Mouse (Mus musculus) cortical plate, adult 2 months (tissue): ENCODE data around the gene Chst12. TPM values are rescaled to one million over a fixed set of nuclear protein-coding genes. Genes with fewer than 3 reads are reported as not detected.

ENCODE experiments used
- H3K27ac ChIP-seq: fragments of 200-500 bp; 2 replicates; pipeline ENCODE4 v1.5.1; 2012; ENCODE audit warnings: low read length, control low read depth, inconsistent platforms; ENCODE audit not compliant: insufficient read depth
- H3K4me1 ChIP-seq: fragments of 200-500 bp; 2 replicates; pipeline ENCODE4 v1.6.1; 2011; ENCODE audit warnings: low read length; ENCODE audit not compliant: control insufficient read depth, insufficient read depth
- H3K4me3 ChIP-seq: fragments of 200-500 bp; 2 replicates; pipeline ENCODE4 v1.5.1; 2011; ENCODE audit warnings: mild to moderate bottlenecking, low read length, control low read depth; ENCODE audit not compliant: insufficient read depth
- CTCF ChIP-seq: fragments of 200-500 bp; IDR thresholded peaks from 2 replicates; pipeline ENCODE4 v1.5.1; 2011; ENCODE audit warnings: mild to moderate bottlenecking, control low read depth, low read length; ENCODE audit not compliant: insufficient read depth; ENCODE audit errors: extremely low read depth
- POLR2A ChIP-seq: fragments of 200-500 bp; IDR thresholded peaks from 2 replicates; pipeline ENCODE4 v1.6.1; 2011; ENCODE audit warnings: mild to moderate bottlenecking, low read length, control low read depth; ENCODE audit not compliant: insufficient read depth; ENCODE audit errors: extremely low read depth
- polyA plus RNA-seq: library from polyadenylated mRNA; depleted of rRNA; stranded (reverse); fragments of >200 nt; gene quantifications from 2 replicates; pipeline ENCODE4 v1.2.3, GENCODE M21; 2012

The Chst12 gene
- polyA plus RNA-seq, 1 experiment = 19.3 TPM

- H3K4me3 ChIP-seq = no peak overlapping the region
- no peak overlapping the region for H3K27ac ChIP-seq
- TF ChIP-seq POLR2A (no peak), CTCF (no peak)
- H3K4me1 ChIP-seq = no peaks in the 10 kb centered on the region
These were observed 9.6 kb downstream of the Chst12 start for GRCm38 (mm10) chr5:140514799-140515486.

DNA sequence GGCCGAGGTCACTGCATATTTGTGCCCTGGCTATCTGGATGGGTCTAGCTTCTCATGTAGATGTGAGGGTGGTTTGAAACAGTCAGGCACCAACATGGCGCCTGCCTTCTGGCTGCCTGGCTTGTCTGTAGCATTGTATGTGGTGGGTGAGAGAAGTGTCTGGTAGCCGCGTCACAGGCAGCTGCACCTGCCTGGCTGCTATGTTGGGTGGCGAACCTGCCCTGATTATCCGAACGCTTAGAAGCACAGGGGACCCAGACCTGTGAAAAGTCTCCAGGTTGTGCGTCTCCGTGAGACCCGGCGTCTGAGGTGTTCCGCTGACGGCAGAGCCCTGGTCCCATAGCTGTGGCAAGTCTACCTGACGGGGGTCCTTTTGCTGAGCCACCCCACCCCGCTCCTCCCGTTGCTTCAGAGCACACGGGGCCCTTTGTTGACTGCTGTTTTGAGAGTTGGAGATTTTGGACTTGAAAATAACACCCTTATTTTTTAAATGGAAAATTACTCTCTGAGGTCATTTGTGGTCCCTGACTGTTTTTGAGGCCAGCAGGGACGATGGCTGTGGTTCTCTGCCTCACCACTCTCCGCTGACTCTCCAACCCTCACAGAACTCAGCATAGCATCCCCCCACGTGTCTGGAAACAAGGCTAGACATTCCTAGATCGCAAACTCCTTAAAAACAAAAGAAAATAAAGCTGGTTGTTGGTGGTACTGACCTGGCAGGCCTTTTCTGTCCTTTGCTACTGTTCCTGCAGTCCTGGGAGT is 12.0 kb downstream of the Chst12 start:
- H3K4me1 ChIP-seq = no peaks in the 10 kb centered on the region
- no peak overlapping the region for H3K4me3 ChIP-seq
- no peak for TF ChIP-seq POLR2A
- no peak overlapping the region for H3K27ac ChIP-seq

- TF ChIP-seq CTCF = no peak
- no peak for TF ChIP-seq POLR2A
- Histone ChIP-seq H3K4me1 (no peaks in the 10 kb centered on the region), H3K27ac (no peak overlapping the region), H3K4me3 (no peak overlapping the region)
These were observed 12.5 kb downstream of the Chst12 start for GRCm38 (mm10) chr5:140517921-140518230.

DNA sequence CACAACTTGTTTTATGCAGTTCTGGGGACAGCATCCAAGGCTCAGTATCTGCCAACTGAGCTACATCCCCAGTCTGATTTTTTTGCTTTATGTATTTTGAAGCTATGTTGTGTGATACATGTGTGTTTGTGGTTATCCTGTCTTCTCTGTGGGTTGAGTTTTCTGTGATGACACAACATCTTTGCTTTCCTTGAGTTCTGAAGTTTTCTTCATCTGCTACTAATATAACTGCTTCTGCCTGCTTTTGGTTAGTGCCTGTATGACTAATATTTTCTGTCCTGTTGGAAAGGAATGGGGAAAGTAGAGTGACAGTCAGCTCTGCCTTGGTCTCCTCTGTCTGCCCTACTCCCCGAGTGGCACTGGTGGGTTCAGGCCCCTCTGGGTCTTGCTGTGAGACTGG is 15.8 kb downstream of the Chst12 start:
- TF ChIP-seq CTCF (no peak), POLR2A (no peak)
- Histone ChIP-seq H3K27ac (no peak overlapping the region), H3K4me1 (no peaks in the 10 kb centered on the region), H3K4me3 (no peak overlapping the region)

DNA sequence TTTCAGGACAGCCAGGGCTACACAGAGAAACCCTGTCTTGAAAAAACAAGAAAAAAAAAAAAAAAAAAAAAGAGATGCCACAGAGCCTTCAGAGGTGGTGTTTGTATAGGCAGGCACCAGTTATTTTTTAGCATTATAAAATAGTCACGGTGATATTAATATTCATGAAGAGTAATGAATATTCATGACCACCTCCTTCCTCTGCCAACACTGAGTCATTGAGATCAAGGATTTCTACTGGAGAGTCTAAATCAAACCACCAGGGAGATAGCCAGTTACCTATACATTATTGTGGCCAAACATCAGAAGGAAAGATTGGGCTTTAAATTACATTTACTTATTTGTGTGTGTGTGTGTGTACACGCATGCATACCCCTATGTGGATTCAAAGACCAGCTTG is 21.4 kb downstream of the Chst12 start:
- no peak overlapping the region for H3K4me3 ChIP-seq

GRCm38 (mm10) chr5:140538111-140538683 is 32.8 kb downstream of the Chst12 start:
- H3K4me3 ChIP-seq = no peak overlapping the region
- no peak overlapping the region for H3K27ac ChIP-seq
- TF ChIP-seq CTCF (no peak), POLR2A (no peak)

More for the DNA sequence above, 21.4 kb downstream of the Chst12 start:
- Histone ChIP-seq H3K27ac (no peak overlapping the region), H3K4me1 (no peaks in the 10 kb centered on the region)
- TF ChIP-seq POLR2A = no peak
- TF ChIP-seq CTCF = no peak

GRCm38 (mm10) chr5:140540106-140540505 is 34.8 kb downstream of the Chst12 start:
- Histone ChIP-seq H3K27ac (no peak overlapping the region), H3K4me1 (no peaks in the 10 kb centered on the region)
- TF ChIP-seq CTCF (peak; percentile 99), POLR2A (no peak)

More at GRCm38 (mm10) chr5:140538111-140538683, 32.8 kb downstream of the Chst12 start:
- H3K4me1 ChIP-seq = no peaks in the 10 kb centered on the region

DNA sequence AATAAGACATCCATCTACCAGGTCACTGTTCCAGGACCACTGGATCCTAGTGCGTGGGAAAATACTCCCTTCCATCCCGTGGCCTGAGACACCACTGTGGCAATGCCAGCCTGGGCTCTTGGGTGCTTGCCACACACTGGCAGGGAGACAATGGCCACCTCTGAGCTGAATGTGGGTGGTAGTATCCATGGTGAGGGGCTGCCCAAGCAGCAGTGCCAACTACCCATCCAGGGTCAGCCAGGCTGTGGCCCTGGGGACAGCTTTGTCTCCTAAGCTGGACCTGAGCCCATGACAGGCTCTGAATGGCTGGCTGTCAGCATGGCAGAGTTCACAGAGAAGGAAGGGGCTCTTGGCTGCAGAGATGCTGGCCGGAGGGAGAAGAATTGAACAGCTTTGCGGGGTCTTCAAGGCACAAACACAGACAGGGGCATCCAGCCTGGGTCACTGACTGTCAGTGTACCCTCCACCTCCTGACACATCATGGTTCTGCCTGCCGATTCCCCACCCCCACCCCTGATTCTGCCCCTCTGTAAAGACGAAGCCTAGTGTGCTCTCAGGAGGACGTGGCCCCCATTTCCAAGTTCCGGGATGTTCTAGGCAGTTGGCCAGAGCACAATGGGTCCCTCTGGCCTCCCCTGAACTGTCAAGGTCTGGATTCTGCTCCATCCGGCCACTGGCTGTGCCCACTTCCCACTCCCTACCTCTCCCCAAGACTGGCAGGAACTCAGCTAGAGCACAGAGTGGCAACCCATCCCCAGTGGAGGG is 37.6 kb downstream of the Chst12 start:
- Histone ChIP-seq H3K4me3 (no peak overlapping the region), H3K27ac (no peak overlapping the region), H3K4me1 (no peaks in the 10 kb centered on the region)
- TF ChIP-seq CTCF = no peak

More at GRCm38 (mm10) chr5:140540106-140540505, 34.8 kb downstream of the Chst12 start:
- H3K4me3 ChIP-seq = no peak overlapping the region

DNA sequence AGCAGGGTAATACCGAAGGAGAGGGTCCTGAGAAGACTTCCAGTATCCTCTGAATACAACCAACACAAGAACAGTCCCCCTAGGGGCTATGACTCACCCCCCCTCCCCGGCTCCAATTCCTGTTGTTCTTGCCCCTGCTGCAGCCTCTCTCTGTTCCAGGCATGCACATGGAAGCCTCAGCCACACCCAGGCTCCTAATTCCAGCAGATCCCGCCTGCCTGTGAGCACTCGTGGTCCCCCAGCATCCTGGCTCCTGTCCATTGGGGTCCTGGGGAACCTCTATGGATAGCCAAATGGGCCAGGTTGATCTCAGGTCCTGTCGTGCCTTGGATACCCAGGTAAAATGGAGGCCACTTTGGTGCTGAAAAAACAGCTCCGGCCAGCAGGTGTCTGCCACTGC is 40.3 kb downstream of the Chst12 start:
- Histone ChIP-seq H3K27ac (no peak overlapping the region), H3K4me3 (no peak overlapping the region), H3K4me1 (peaks cover 2% of the 10 kb centered on the region; the same call in 1 of the 2 replicates)
- TF ChIP-seq POLR2A = no peak
- no peak for TF ChIP-seq CTCF
